Mouse (Mus musculus) liver, postnatal 0 days (tissue): ENCODE results near the gene Arsa. TPM values are rescaled to one million over a fixed set of nuclear protein-coding genes. Genes with fewer than 3 reads are reported as not detected.
"Not testable (repeated sequence)": the region's sequence is repeated elsewhere in the genome, so short reads cannot be mapped to it uniquely, and the experiment has no call there.

Experiments
- ATAC-seq: fragments of 200-750 bp; cut with Nextera tagmentation; 2 replicates; pipeline ENCODE4 v1.8.0; 2017; ENCODE audit warnings: mild to moderate bottlenecking, moderate library complexity
- DNase-seq: peaks from one replicate; pipeline ENCODE4 v3.0.0-alpha.2; 2016
- H3K27ac ChIP-seq: fragments of 300-500 bp; sonication (generic); 2 replicates; pipeline ENCODE4 v1.5.1; 2014; ENCODE audit warnings: antibody characterized with exemption, moderate library complexity, mild to moderate bottlenecking, low read depth
- H3K27me3 ChIP-seq: fragments of 300-500 bp; sonication (generic); 2 replicates; pipeline ENCODE4 v1.6.1; 2014; ENCODE audit warnings: low read length, control low read depth, mixed read lengths; ENCODE audit not compliant: insufficient read depth
- H3K36me3 ChIP-seq: fragments of 300-500 bp; sonication (generic); replicated peaks from 2 replicates; pipeline ENCODE4 v1.6.1; 2014; ENCODE audit warnings: mild to moderate bottlenecking, control low read depth, low read length, moderate library complexity, mixed read lengths; ENCODE audit not compliant: insufficient read depth
- H3K4me1 ChIP-seq: fragments of 300-500 bp; sonication (generic); 2 replicates; pipeline ENCODE4 v1.6.1; 2014; ENCODE audit warnings: antibody characterized with exemption, mild to moderate bottlenecking, control low read depth; ENCODE audit not compliant: insufficient read depth
- H3K4me2 ChIP-seq: fragments of 300-500 bp; sonication (generic); 2 replicates; pipeline ENCODE4 v1.6.1; 2014; ENCODE audit warnings: low read depth, mild to moderate bottlenecking, low read length, moderate library complexity, mixed read lengths
- H3K4me3 ChIP-seq: fragments of 300-500 bp; sonication (generic); 2 replicates; pipeline ENCODE4 v1.5.1; 2014; ENCODE audit warnings: low read depth, low read length
- H3K9ac ChIP-seq: fragments of 300-500 bp; sonication (generic); replicated peaks from 2 replicates; pipeline ENCODE4 v1.6.1; 2014; ENCODE audit warnings: mild to moderate bottlenecking, moderate library complexity
- H3K9me3 ChIP-seq: fragments of 300-500 bp; sonication (generic); 2 replicates; pipeline ENCODE4 v1.6.1; 2016; ENCODE audit warnings: mild to moderate bottlenecking, control low read depth, low read length, mixed read lengths
- CTCF ChIP-seq: sonication (generic); IDR thresholded peaks from 2 replicates; pipeline ENCODE4 v1.5.1; 2016; ENCODE audit warnings: antibody characterized with exemption, low read depth
- EP300 ChIP-seq: IDR thresholded peaks from 2 replicates; pipeline ENCODE4 v1.6.1; 2016; ENCODE audit warnings: antibody characterized with exemption, low read depth, mild to moderate bottlenecking
- WGBS: fragments of 180-500 bp; shearing (Covaris S2); extraction: QIAGEN DNeasy Blood & Tissue Kit; methylation state at CpG from one replicate; pipeline ENCODE4 v1.1.7; 2014; ENCODE audit not compliant: insufficient replicate concordance; 5-methylcytosine and 5-hydroxymethylcytosine counted together
- polyA plus RNA-seq: library from polyadenylated mRNA; unstranded; fragments of >200 nt; fragmentation: Nextera tagmentation; extraction: Ambion mirVana; gene quantifications from 2 replicates; pipeline ENCODE4 v1.2.1, GENCODE M21; 2015

The Arsa gene
- polyA plus RNA-seq, 1 experiment from 2014 or later, result 5.5 TPM

GRCm38 (mm10) chr15:89434136-89434535 is 43.1 kb downstream of the Arsa start:
- Histone ChIP-seq H3K9ac (no peak overlapping the region), H3K4me3 (no peak overlapping the region), H3K4me2 (no peak overlapping the region), H3K36me3 (no peaks in the 10 kb centered on the region), H3K4me1 (peaks cover 9% of the 10 kb centered on the region), H3K9me3 (no peaks in the 10 kb centered on the region), H3K27me3 (no peaks in the 10 kb centered on the region), H3K27ac (no peak overlapping the region)
- TF ChIP-seq EP300, result no peak
- no peak for TF ChIP-seq CTCF
- WGBS, result 58% methylated on average over 3 of the region's 3 CpGs
- no peak for ATAC-seq
- no peak for DNase-seq

- Histone ChIP-seq H3K4me1 (peaks cover 15% of the 10 kb centered on the region), H3K36me3 (peaks cover 1% of the 10 kb centered on the region), H3K9ac (no peak overlapping the region), H3K27ac (no peak overlapping the region), H3K4me3 (no peak overlapping the region), H3K9me3 (no peaks in the 10 kb centered on the region), H3K4me2 (no peak overlapping the region), H3K27me3 (no peaks in the 10 kb centered on the region)
- ATAC-seq (no peak), DNase-seq (no peak)
- TF ChIP-seq CTCF, result no peak
- TF ChIP-seq EP300, result no peak
- WGBS, result 72% methylated on average over 4 of the region's 4 CpGs
These were observed 44.3 kb downstream of the Arsa start for GRCm38 (mm10) chr15:89432946-89433345.

GRCm38 (mm10) chr15:89431806-89432205 is 45.4 kb downstream of the Arsa start:
- Histone ChIP-seq H3K27me3 (no peaks in the 10 kb centered on the region), H3K36me3 (peaks cover 9% of the 10 kb centered on the region), H3K9me3 (no peaks in the 10 kb centered on the region), H3K4me3 (no peak overlapping the region), H3K4me1 (peaks cover 15% of the 10 kb centered on the region), H3K4me2 (no peak overlapping the region), H3K9ac (no peak overlapping the region), H3K27ac (peak overlapping the region; percentile 100; the same call in 1 of the 2 replicates)
- WGBS, result 91% methylated on average over 6 of the region's 6 CpGs
- DNase-seq (no peak), ATAC-seq (no peak)
- TF ChIP-seq CTCF (no peak), EP300 (no peak)

GRCm38 (mm10) chr15:89431271-89431670 is 46.0 kb downstream of the Arsa start:
- H3K27me3 ChIP-seq, result no peaks in the 10 kb centered on the region
- H3K9ac ChIP-seq, result peak overlapping the region; percentile 34
- peaks cover 14% of the 10 kb centered on the region for H3K36me3 ChIP-seq
- ATAC-seq, result no peak
- peaks cover 15% of the 10 kb centered on the region for H3K4me1 ChIP-seq
- peak overlapping the region; percentile 100 for H3K27ac ChIP-seq
- DNase-seq, result no peak
- TF ChIP-seq EP300 (no peak), CTCF (no peak)
- 58% methylated on average over 3 of the region's 3 CpGs for WGBS
- no peaks in the 10 kb centered on the region for H3K9me3 ChIP-seq
- peak overlapping the region; percentile 97 for H3K4me2 ChIP-seq
- H3K4me3 ChIP-seq, result 0 out of 2 replicates have a peak overlapping the region, but pooled peaks have one; percentile 92

GRCm38 (mm10) chr15:89430771-89431170 is 46.5 kb downstream of the Arsa start:
- not testable (repeated sequence) for H3K27me3 ChIP-seq, H3K9me3 ChIP-seq, DNase-seq, ATAC-seq
- peak overlapping the region; percentile 34 for H3K9ac ChIP-seq
- H3K4me1 ChIP-seq, result peaks cover 15% of the 10 kb centered on the region
- H3K4me2 ChIP-seq, result peak overlapping the region; percentile 97
- peak overlapping the region; percentile 100 for H3K27ac ChIP-seq
- peak overlapping the region; percentile 92 for H3K4me3 ChIP-seq
- WGBS, result 56% methylated on average over 6 of the region's 9 CpGs
- H3K36me3 ChIP-seq, result peaks cover 18% of the 10 kb centered on the region

GRCm38 (mm10) chr15:89430341-89430740 is 46.9 kb downstream of the Arsa start:
- H3K9ac ChIP-seq, result peak overlapping the region; percentile 97
- H3K4me1 ChIP-seq, result peaks cover 15% of the 10 kb centered on the region

More at GRCm38 (mm10) chr15:89430341-89430740, 46.9 kb downstream of the Arsa start:
- no peak for DNase-seq
- no peaks in the 10 kb centered on the region for H3K9me3 ChIP-seq
- H3K27ac ChIP-seq, result peak overlapping the region; percentile 100
- peak overlapping the region; percentile 97 for H3K4me2 ChIP-seq
- H3K27me3 ChIP-seq, result no peaks in the 10 kb centered on the region
- 32% methylated on average over 6 of the region's 6 CpGs for WGBS
- H3K4me3 ChIP-seq, result peak overlapping the region; percentile 92
- TF ChIP-seq CTCF (peak; percentile 22), EP300 (no peak)
- peaks cover 19% of the 10 kb centered on the region for H3K36me3 ChIP-seq
- ATAC-seq, result no peak
